In genomic region chr11:92405818-92406217, GRCm38 (mm10) we compare ENCODE assay signal across 8 mouse cellular contexts.
DNase-seq lines count a peak whose midpoint lies in the region; ATAC-seq and TF ChIP-seq lines count a peak whose summit lies in the region.

No protein-coding gene starts in this region.

- no peak for DNase-seq in heart, postnatal 0 days (ENCODE audit: low spot score)
- DNase-seq in heart, embryonic 10.5 days (ENCODE audit: low spot score) = no peak
- peak; percentile 15 for DNase-seq in neural tube, embryonic 10.5 days (ENCODE audit: extremely low spot score, low spot score)
- DNase-seq in cerebellum, postnatal 14 days = peak; percentile 68 to 74
- peak; percentile 37 for DNase-seq in limb, embryonic 10.5 days (ENCODE audit: low spot score)
- no peak for DNase-seq in MN1 (ENCODE audit: low spot score)
- no peak for DNase-seq in urinary bladder, postnatal 14 days (ENCODE audit: low spot score)

- no peaks in the 10 kb centered on the region for H3K36me3 ChIP-seq in heart, postnatal 0 days (replicated peaks; ENCODE audit: control insufficient read depth, insufficient read depth, low read length)
- H3K36me3 ChIP-seq in heart, embryonic 10.5 days = no peaks in the 10 kb centered on the region
- no peaks in the 10 kb centered on the region for H3K36me3 ChIP-seq in neural tube, embryonic 15.5 days
- H3K36me3 ChIP-seq in limb, embryonic 10.5 days = no peaks in the 10 kb centered on the region

- H3K9me3 ChIP-seq in heart, postnatal 0 days (replicated peaks; ENCODE audit: control insufficient read depth, low read length) = no peaks in the 10 kb centered on the region
- no peaks in the 10 kb centered on the region for H3K9me3 ChIP-seq in heart, embryonic 10.5 days
- no peaks in the 10 kb centered on the region for H3K9me3 ChIP-seq in neural tube, embryonic 15.5 days (replicated peaks)
- no peaks in the 10 kb centered on the region for H3K9me3 ChIP-seq in limb, embryonic 10.5 days (replicated peaks)

- no peak overlapping the region for H3K4me2 ChIP-seq in heart, postnatal 0 days (ENCODE audit: low read depth, low read length)
- no peak overlapping the region for H3K4me2 ChIP-seq in neural tube, embryonic 15.5 days

- H3K27ac ChIP-seq in heart, postnatal 0 days (ENCODE audit: low read depth) = no peak overlapping the region
- no peak overlapping the region for H3K27ac ChIP-seq in heart, embryonic 10.5 days
- H3K27ac ChIP-seq in neural tube, embryonic 15.5 days (replicated peaks) = no peak overlapping the region
- H3K27ac ChIP-seq in limb, embryonic 10.5 days = no peak overlapping the region

- TF ChIP-seq EP300 in heart, postnatal 0 days (IDR thresholded peaks at IDR 0.05; ENCODE audit: low read depth) = no peak

- 30% methylated on average over 4 of the region's 4 CpGs for WGBS in heart, postnatal 0 days
- 14% methylated on average over 3 of the region's 4 CpGs for WGBS in heart, embryonic 10.5 days
- 23% methylated on average over 4 of the region's 4 CpGs for WGBS in neural tube, embryonic 15.5 days
- WGBS in limb, embryonic 10.5 days = 13% methylated on average over 3 of the region's 4 CpGs

- no peak for ATAC-seq in heart, postnatal 0 days (ENCODE audit: insufficient read depth, low read depth)
- ATAC-seq in neural tube, embryonic 15.5 days (ENCODE audit: low FRiP score) = no peak

- H3K27me3 ChIP-seq in heart, postnatal 0 days (ENCODE audit: control insufficient read depth, insufficient read depth, low read length) = no peaks in the 10 kb centered on the region
- no peaks in the 10 kb centered on the region for H3K27me3 ChIP-seq in heart, embryonic 10.5 days (ENCODE audit: insufficient read depth, poor library complexity, severe bottlenecking)
- no peaks in the 10 kb centered on the region for H3K27me3 ChIP-seq in neural tube, embryonic 15.5 days (replicated peaks)
- no peaks in the 10 kb centered on the region for H3K27me3 ChIP-seq in limb, embryonic 10.5 days (ENCODE audit: low read depth, poor library complexity, severe bottlenecking)

- no peaks in the 10 kb centered on the region for H3K4me1 ChIP-seq in heart, postnatal 0 days (ENCODE audit: control insufficient read depth, insufficient read depth)
- no peaks in the 10 kb centered on the region for H3K4me1 ChIP-seq in heart, embryonic 10.5 days
- H3K4me1 ChIP-seq in neural tube, embryonic 15.5 days = no peaks in the 10 kb centered on the region
- no peaks in the 10 kb centered on the region for H3K4me1 ChIP-seq in limb, embryonic 10.5 days

- peak; percentile 41 for TF ChIP-seq CTCF in heart, postnatal 0 days (IDR thresholded peaks at IDR 0.05; ENCODE audit: low read depth)

- H3K9ac ChIP-seq in heart, postnatal 0 days (replicated peaks; ENCODE audit: low read depth, low read length) = no peak overlapping the region
- H3K9ac ChIP-seq in neural tube, embryonic 15.5 days (replicated peaks) = no peak overlapping the region

- H3K4me3 ChIP-seq in heart, postnatal 0 days (ENCODE audit: low read depth, low read length) = no peak overlapping the region
- H3K4me3 ChIP-seq in heart, embryonic 10.5 days = no peak overlapping the region
- H3K4me3 ChIP-seq in neural tube, embryonic 15.5 days (replicated peaks) = no peak overlapping the region
- no peak overlapping the region for H3K4me3 ChIP-seq in limb, embryonic 10.5 days

Comparison
In these comparisons a context has a peak if more than half of its experiments do, and no peak if none do; other contexts are left out.
1. DNase-seq: peak in neural tube, embryonic 10.5 days (single experiment), cerebellum, postnatal 14 days (2 of 2) and limb, embryonic 10.5 days (single experiment); none in heart, postnatal 0 days (single experiment), heart, embryonic 10.5 days (single experiment), MN1 (single experiment) and urinary bladder, postnatal 14 days (single experiment).